15 mouse cellular contexts compared by ENCODE assay signal in genomic region chr2:51830965-51831720, GRCm38 (mm10).
DNase-seq lines count a peak whose midpoint lies in the region; ATAC-seq and TF ChIP-seq lines count a peak whose summit lies in the region.
"Had no signal": no experiment of that assay in that cellular context is flagged by ENCODE, and none has a peak within 500 bp of the region (broad histone marks: within the 10 kb centered on the region; RNA-seq: fewer than 3 reads in every experiment).

No protein-coding gene starts in this region.

- 79% methylated on average over 9 of the region's 9 CpGs for WGBS in midbrain, embryonic 10.5 days
- WGBS in midbrain, postnatal 0 days: 39% methylated on average over 9 of the region's 9 CpGs
- WGBS in forebrain, embryonic 15.5 days: 43% methylated on average over 9 of the region's 9 CpGs
- 34% methylated on average over 9 of the region's 9 CpGs for WGBS in hindbrain, embryonic 14.5 days
- 32% methylated on average over 9 of the region's 9 CpGs for WGBS in midbrain, embryonic 16.5 days
- 87% methylated on average over 9 of the region's 9 CpGs for WGBS in kidney, embryonic 16.5 days

- H3K27me3 ChIP-seq in midbrain, embryonic 10.5 days (ENCODE audit: low read depth, poor library complexity, severe bottlenecking): no peaks in the 10 kb centered on the region
- no peaks in the 10 kb centered on the region for H3K27me3 ChIP-seq in midbrain, postnatal 0 days (ENCODE audit: insufficient read depth, low read length)
- no peaks in the 10 kb centered on the region for H3K27me3 ChIP-seq in forebrain, embryonic 15.5 days
- H3K27me3 ChIP-seq in hindbrain, embryonic 14.5 days (ENCODE audit: control insufficient read depth, insufficient read depth, low read length): no peaks in the 10 kb centered on the region
- H3K27me3 ChIP-seq in midbrain, embryonic 16.5 days (ENCODE audit: control insufficient read depth, insufficient read depth, low read depth, low read length): no peaks in the 10 kb centered on the region
- H3K27me3 ChIP-seq in kidney, embryonic 16.5 days (ENCODE audit: insufficient read depth, low read length): no peaks in the 10 kb centered on the region
- H3K27me3 ChIP-seq: heart, embryonic 15.5 days; limb, embryonic 15.5 days had no signal

- no peak for ATAC-seq in midbrain, postnatal 0 days (ENCODE audit: low FRiP score)
- peak; percentile 92 for ATAC-seq in forebrain, embryonic 15.5 days (replicated peaks)
- peak; percentile 59; the same call in 1 of the 2 replicates for ATAC-seq in hindbrain, embryonic 14.5 days (ENCODE audit: low FRiP score)
- peak; percentile 84 for ATAC-seq in midbrain, embryonic 16.5 days
- no peak for ATAC-seq in kidney, embryonic 16.5 days (ENCODE audit: low FRiP score, low TSS enrichment)
- ATAC-seq: activated CD4-positive, CD25-positive, alpha-beta regulatory T cell, adult 4 months; inflammation-experienced regulatory T-cells, adult 6 months had no signal

- H3K4me1 ChIP-seq in midbrain, embryonic 10.5 days: peaks cover 6% of the 10 kb centered on the region; the same call in 1 of the 2 replicates
- no peaks in the 10 kb centered on the region for H3K4me1 ChIP-seq in midbrain, postnatal 0 days (ENCODE audit: insufficient read depth, low read length)
- peaks cover 8% of the 10 kb centered on the region for H3K4me1 ChIP-seq in forebrain, embryonic 15.5 days
- no peaks in the 10 kb centered on the region for H3K4me1 ChIP-seq in hindbrain, embryonic 14.5 days (replicated peaks; ENCODE audit: control insufficient read depth, insufficient read depth, low read length)
- H3K4me1 ChIP-seq in midbrain, embryonic 16.5 days (ENCODE audit: control insufficient read depth, insufficient read depth, low read length): peaks cover 7% of the 10 kb centered on the region
- H3K4me1 ChIP-seq in kidney, embryonic 16.5 days (ENCODE audit: insufficient read depth, low read length): no peaks in the 10 kb centered on the region

- H3K9me3 ChIP-seq in midbrain, embryonic 10.5 days (replicated peaks): no peaks in the 10 kb centered on the region
- H3K9me3 ChIP-seq in midbrain, postnatal 0 days (ENCODE audit: low read length): no peaks in the 10 kb centered on the region
- H3K9me3 ChIP-seq in forebrain, embryonic 15.5 days: no peaks in the 10 kb centered on the region
- H3K9me3 ChIP-seq in hindbrain, embryonic 14.5 days (ENCODE audit: control insufficient read depth, low read length): no peaks in the 10 kb centered on the region
- H3K9me3 ChIP-seq in midbrain, embryonic 16.5 days (replicated peaks; ENCODE audit: control insufficient read depth, low read length, poor library complexity, severe bottlenecking): no peaks in the 10 kb centered on the region
- H3K9me3 ChIP-seq in kidney, embryonic 16.5 days (ENCODE audit: low read length): no peaks in the 10 kb centered on the region
- H3K9me3 ChIP-seq: heart, embryonic 15.5 days; limb, embryonic 15.5 days had no signal

- DNase-seq in midbrain, embryonic 10.5 days (ENCODE audit: low spot score): no peak
- no peak for DNase-seq in midbrain, postnatal 0 days (ENCODE audit: low spot score)
- no peak for DNase-seq in hindbrain, embryonic 14.5 days (ENCODE audit: low spot score)
- DNase-seq in thymus, adult 18-20 months: no peak

- 0 out of 2 replicates have a peak overlapping the region, but pooled peaks have one; percentile 10 for H3K27ac ChIP-seq in midbrain, embryonic 10.5 days (replicated peaks)
- no peak overlapping the region for H3K27ac ChIP-seq in midbrain, postnatal 0 days (ENCODE audit: low read depth, low read length)
- peak overlapping the region; percentile 62 for H3K27ac ChIP-seq in forebrain, embryonic 15.5 days (replicated peaks)
- H3K27ac ChIP-seq in hindbrain, embryonic 14.5 days: no peak overlapping the region
- H3K27ac ChIP-seq in midbrain, embryonic 16.5 days (ENCODE audit: low read length): peak overlapping the region; percentile 28; the same call in 1 of the 2 replicates
- no peak overlapping the region for H3K27ac ChIP-seq in kidney, embryonic 16.5 days (ENCODE audit: low read length)
- H3K27ac ChIP-seq: heart, embryonic 15.5 days; kidney, postnatal 0 days; left cerebral cortex, adult 2 months; limb, embryonic 15.5 days; liver, embryonic 14.5 days had no signal

- no peak for TF ChIP-seq CTCF in midbrain, postnatal 0 days (IDR thresholded peaks at IDR 0.05)

- H3K4me3 ChIP-seq in midbrain, embryonic 10.5 days: no peak overlapping the region
- no peak overlapping the region for H3K4me3 ChIP-seq in midbrain, postnatal 0 days (ENCODE audit: low read depth, low read length)
- no peak overlapping the region for H3K4me3 ChIP-seq in forebrain, embryonic 15.5 days
- H3K4me3 ChIP-seq in hindbrain, embryonic 14.5 days (replicated peaks; ENCODE audit: low read length): no peak overlapping the region
- H3K4me3 ChIP-seq in midbrain, embryonic 16.5 days (ENCODE audit: low read depth, low read length): no peak overlapping the region
- H3K4me3 ChIP-seq in kidney, embryonic 16.5 days (ENCODE audit: low read length): no peak overlapping the region
- H3K4me3 ChIP-seq: heart, embryonic 15.5 days; left cerebral cortex, adult 2 months; limb, embryonic 15.5 days had no signal

- no peak overlapping the region for H3K4me2 ChIP-seq in midbrain, postnatal 0 days (ENCODE audit: low read depth, low read length, poor library complexity, severe bottlenecking)
- no peak overlapping the region for H3K4me2 ChIP-seq in forebrain, embryonic 15.5 days (replicated peaks)
- no peak overlapping the region for H3K4me2 ChIP-seq in hindbrain, embryonic 14.5 days (replicated peaks)
- H3K4me2 ChIP-seq in midbrain, embryonic 16.5 days (ENCODE audit: low read length): no peak overlapping the region
- H3K4me2 ChIP-seq in kidney, embryonic 16.5 days (replicated peaks; ENCODE audit: low read depth, low read length): no peak overlapping the region
- H3K4me2 ChIP-seq: heart, embryonic 15.5 days; limb, embryonic 15.5 days; lung, embryonic 14.5 days had no signal

- no peak overlapping the region for H3K9ac ChIP-seq in midbrain, postnatal 0 days (replicated peaks; ENCODE audit: low read length, poor library complexity, severe bottlenecking)
- H3K9ac ChIP-seq in forebrain, embryonic 15.5 days (replicated peaks): no peak overlapping the region
- no peak overlapping the region for H3K9ac ChIP-seq in hindbrain, embryonic 14.5 days
- no peak overlapping the region for H3K9ac ChIP-seq in midbrain, embryonic 16.5 days (ENCODE audit: low read depth, low read length)
- no peak overlapping the region for H3K9ac ChIP-seq in kidney, embryonic 16.5 days (replicated peaks; ENCODE audit: low read length)
- H3K9ac ChIP-seq: heart, embryonic 15.5 days; limb, embryonic 15.5 days; liver, embryonic 14.5 days; lung, embryonic 14.5 days had no signal

- no peaks in the 10 kb centered on the region for H3K36me3 ChIP-seq in midbrain, embryonic 10.5 days
- H3K36me3 ChIP-seq in midbrain, postnatal 0 days (ENCODE audit: insufficient read depth, low read length): no peaks in the 10 kb centered on the region
- no peaks in the 10 kb centered on the region for H3K36me3 ChIP-seq in forebrain, embryonic 15.5 days
- no peaks in the 10 kb centered on the region for H3K36me3 ChIP-seq in hindbrain, embryonic 14.5 days (replicated peaks; ENCODE audit: control insufficient read depth, insufficient read depth)
- no peaks in the 10 kb centered on the region for H3K36me3 ChIP-seq in midbrain, embryonic 16.5 days (ENCODE audit: control insufficient read depth, insufficient read depth, low read length)
- no peaks in the 10 kb centered on the region for H3K36me3 ChIP-seq in kidney, embryonic 16.5 days (ENCODE audit: insufficient read depth, low read length)
- H3K36me3 ChIP-seq: heart, embryonic 15.5 days; limb, embryonic 15.5 days had no signal

Comparison
In these comparisons a context has a peak if more than half of its experiments do, and no peak if none do; other contexts are left out.
1. H3K27ac ChIP-seq: peak in midbrain, embryonic 10.5 days (single experiment), forebrain, embryonic 15.5 days (single experiment) and midbrain, embryonic 16.5 days (single experiment); none in midbrain, postnatal 0 days (single experiment), hindbrain, embryonic 14.5 days (single experiment) and kidney, embryonic 16.5 days (single experiment).
2. ATAC-seq: peak in forebrain, embryonic 15.5 days (single experiment), hindbrain, embryonic 14.5 days (single experiment) and midbrain, embryonic 16.5 days (single experiment); none in midbrain, postnatal 0 days (single experiment) and kidney, embryonic 16.5 days (single experiment).